Mouse (Mus musculus) liver, postnatal 0 days (tissue): ENCODE measurements around the gene Myog.

Source experiments
- CTCF ChIP-seq: sonication (generic); IDR thresholded peaks from 2 replicates; pipeline ENCODE4 v1.5.1; 2016; ENCODE audit warnings: antibody characterized with exemption, low read depth
- EP300 ChIP-seq: IDR thresholded peaks from 2 replicates; pipeline ENCODE4 v1.6.1; 2016; ENCODE audit warnings: antibody characterized with exemption, low read depth, mild to moderate bottlenecking

DNA sequence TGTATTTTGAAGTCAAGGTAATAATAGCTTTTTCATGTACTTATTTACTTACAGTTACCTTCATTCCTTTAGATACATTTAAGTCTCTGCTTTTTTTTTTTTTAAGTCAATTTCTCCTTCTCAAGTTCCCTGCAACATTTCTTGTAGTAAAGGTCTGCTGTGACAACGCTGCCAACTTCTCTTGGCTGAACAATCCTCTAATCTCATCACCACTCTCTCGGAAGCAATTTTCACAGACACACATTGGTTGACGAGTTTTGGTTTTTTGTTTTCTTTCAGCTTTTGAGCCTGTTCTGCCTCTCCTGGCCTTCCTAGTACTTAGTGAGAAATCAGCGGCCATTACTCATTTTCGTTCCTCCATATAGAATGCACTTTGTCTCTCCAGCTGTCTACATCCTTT, 9.6 kb upstream of the Myog start:
- TF ChIP-seq CTCF (no peak), EP300 (no peak)
